18 mouse cellular contexts compared by ENCODE assay signal in genomic region chr11:115837606-115838345, GRCm38 (mm10). TPM values are rescaled to one million over a fixed set of nuclear protein-coding genes. Genes with fewer than 3 reads are reported as not detected.
DNase-seq lines count a peak whose midpoint lies in the region; ATAC-seq and TF ChIP-seq lines count a peak whose summit lies in the region.
"Had no signal": no experiment of that assay in that cellular context is flagged by ENCODE, and none has a peak within 500 bp of the region (broad histone marks: within the 10 kb centered on the region; RNA-seq: fewer than 3 reads in every experiment).

No protein-coding gene starts in this region.

- no peak for DNase-seq in heart, adult 8-10 months (ENCODE audit: low spot score)
- DNase-seq in lung, postnatal 25 days (ENCODE audit: low spot score) = no peak
- no peak for DNase-seq in stomach, postnatal 0 days (ENCODE audit: low spot score)
- DNase-seq: cerebellum, postnatal 14 days; layer of hippocampus, postnatal 36 days had no signal

- TF ChIP-seq EP300 in stomach, postnatal 0 days (optimal IDR thresholded peaks at IDR 0.05) = no peak

- no peak for ATAC-seq in heart, embryonic 16.5 days (replicated peaks; ENCODE audit: extremely low read depth, insufficient read depth, low FRiP score)
- ATAC-seq in lung, embryonic 16.5 days (ENCODE audit: low read depth) = no peak
- no peak for ATAC-seq in intestine, postnatal 0 days
- no peak for ATAC-seq in stomach, postnatal 0 days (ENCODE audit: low FRiP score, low TSS enrichment)
- no peak for ATAC-seq in monocyte, adult 5-6 weeks (replicated peaks; ENCODE audit: insufficient number of reproducible peaks, low FRiP score, low TSS enrichment, poor library complexity, severe bottlenecking)
- ATAC-seq: CD4-positive, CD25-positive, alpha-beta regulatory T cell, adult 4 months; forebrain, embryonic 15.5 days; midbrain, embryonic 16.5 days had no signal

- no peak for TF ChIP-seq CTCF in intestine, postnatal 0 days (IDR thresholded peaks at IDR 0.05; ENCODE audit: low read depth)
- TF ChIP-seq CTCF in stomach, postnatal 0 days (IDR thresholded peaks at IDR 0.05; ENCODE audit: low read depth) = no peak

- H3K9ac ChIP-seq in heart, embryonic 16.5 days (ENCODE audit: low read length) = no peak overlapping the region
- H3K9ac ChIP-seq in lung, embryonic 16.5 days (ENCODE audit: low read length) = no peak overlapping the region; the same call in 1 of the 2 replicates
- H3K9ac ChIP-seq in intestine, postnatal 0 days (ENCODE audit: low read depth, low read length) = no peak overlapping the region
- H3K9ac ChIP-seq in stomach, postnatal 0 days (ENCODE audit: low read length) = no peak overlapping the region
- H3K9ac ChIP-seq: forebrain, embryonic 15.5 days; hindbrain, embryonic 15.5 days; liver, embryonic 14.5 days; neural tube, embryonic 12.5 days had no signal

- no peaks in the 10 kb centered on the region for H3K36me3 ChIP-seq in heart, embryonic 16.5 days (ENCODE audit: control insufficient read depth, insufficient read depth)
- H3K36me3 ChIP-seq in lung, embryonic 16.5 days (ENCODE audit: control insufficient read depth, insufficient read depth, low read length) = no peaks in the 10 kb centered on the region
- H3K36me3 ChIP-seq in intestine, postnatal 0 days (ENCODE audit: control insufficient read depth, insufficient read depth) = no peaks in the 10 kb centered on the region
- H3K36me3 ChIP-seq in stomach, postnatal 0 days (ENCODE audit: control insufficient read depth, insufficient read depth, low read length) = no peaks in the 10 kb centered on the region
- H3K36me3 ChIP-seq: forebrain, embryonic 15.5 days; hindbrain, embryonic 15.5 days; limb, embryonic 10.5 days; neural tube, embryonic 12.5 days had no signal

- no peaks in the 10 kb centered on the region for H3K27me3 ChIP-seq in heart, embryonic 16.5 days (ENCODE audit: control insufficient read depth, insufficient read depth, low read length)
- no peaks in the 10 kb centered on the region for H3K27me3 ChIP-seq in lung, embryonic 16.5 days (ENCODE audit: control insufficient read depth, insufficient read depth, low read depth, low read length)
- H3K27me3 ChIP-seq in intestine, postnatal 0 days (replicated peaks; ENCODE audit: control insufficient read depth, insufficient read depth, low read length) = no peaks in the 10 kb centered on the region
- H3K27me3 ChIP-seq in stomach, postnatal 0 days (ENCODE audit: control insufficient read depth, insufficient read depth, low read length) = no peaks in the 10 kb centered on the region
- H3K27me3 ChIP-seq: forebrain, embryonic 15.5 days; hindbrain, embryonic 15.5 days; neural tube, embryonic 12.5 days had no signal

- 86% methylated on average over 22 of the region's 22 CpGs for WGBS in heart, embryonic 16.5 days
- WGBS in lung, embryonic 16.5 days = 73% methylated on average over 22 of the region's 22 CpGs
- 81% methylated on average over 22 of the region's 22 CpGs for WGBS in intestine, postnatal 0 days
- 83% methylated on average over 22 of the region's 22 CpGs for WGBS in stomach, postnatal 0 days

- no peaks in the 10 kb centered on the region for H3K9me3 ChIP-seq in heart, embryonic 16.5 days (replicated peaks; ENCODE audit: control insufficient read depth, low read length)
- H3K9me3 ChIP-seq in lung, embryonic 16.5 days (ENCODE audit: control insufficient read depth, low read length) = no peaks in the 10 kb centered on the region
- H3K9me3 ChIP-seq in intestine, postnatal 0 days (ENCODE audit: control insufficient read depth) = no peaks in the 10 kb centered on the region
- no peaks in the 10 kb centered on the region for H3K9me3 ChIP-seq in stomach, postnatal 0 days (ENCODE audit: control insufficient read depth, low read length)
- H3K9me3 ChIP-seq: forebrain, embryonic 15.5 days; hindbrain, embryonic 15.5 days; limb, embryonic 10.5 days; neural tube, embryonic 12.5 days had no signal

- no peak overlapping the region for H3K4me2 ChIP-seq in heart, embryonic 16.5 days (ENCODE audit: low read depth, low read length)
- H3K4me2 ChIP-seq in lung, embryonic 16.5 days (ENCODE audit: low read depth, low read length) = no peak overlapping the region
- H3K4me2 ChIP-seq in intestine, postnatal 0 days (replicated peaks; ENCODE audit: low read depth) = no peak overlapping the region
- no peak overlapping the region for H3K4me2 ChIP-seq in stomach, postnatal 0 days (replicated peaks; ENCODE audit: low read depth)
- H3K4me2 ChIP-seq: forebrain, embryonic 15.5 days; heart, embryonic 11.5 days; hindbrain, embryonic 15.5 days; neural tube, embryonic 12.5 days had no signal

- peaks cover 61% of the 10 kb centered on the region for H3K4me1 ChIP-seq in heart, embryonic 16.5 days (ENCODE audit: control insufficient read depth, insufficient read depth, low read length)
- peaks cover 70% of the 10 kb centered on the region for H3K4me1 ChIP-seq in lung, embryonic 16.5 days (replicated peaks; ENCODE audit: control insufficient read depth, insufficient read depth, low read length)
- peaks cover 20% of the 10 kb centered on the region for H3K4me1 ChIP-seq in intestine, postnatal 0 days (replicated peaks; ENCODE audit: control insufficient read depth, insufficient read depth, low read length)
- H3K4me1 ChIP-seq in stomach, postnatal 0 days (replicated peaks; ENCODE audit: control insufficient read depth, insufficient read depth) = peaks cover 8% of the 10 kb centered on the region
- H3K4me1 ChIP-seq: forebrain, embryonic 15.5 days; hindbrain, embryonic 15.5 days had no signal

- peak overlapping the region; percentile 15; the same call in 1 of the 2 replicates for H3K27ac ChIP-seq in heart, embryonic 16.5 days (ENCODE audit: low read length)
- H3K27ac ChIP-seq in lung, embryonic 16.5 days (ENCODE audit: low read length) = peak overlapping the region; percentile 84
- peak overlapping the region; percentile 37 for H3K27ac ChIP-seq in intestine, postnatal 0 days (ENCODE audit: low read depth, low read length)
- peak overlapping the region; percentile 86 for H3K27ac ChIP-seq in stomach, postnatal 0 days (replicated peaks)
- H3K27ac ChIP-seq: forebrain, embryonic 15.5 days; hindbrain, embryonic 15.5 days; limb, embryonic 10.5 days; liver, embryonic 14.5 days; neural tube, embryonic 12.5 days had no signal

- H3K4me3 ChIP-seq in heart, embryonic 16.5 days (ENCODE audit: low read length) = no peak overlapping the region
- no peak overlapping the region for H3K4me3 ChIP-seq in lung, embryonic 16.5 days (ENCODE audit: low read length)
- H3K4me3 ChIP-seq in intestine, postnatal 0 days (ENCODE audit: low read depth, low read length) = no peak overlapping the region
- H3K4me3 ChIP-seq in stomach, postnatal 0 days (ENCODE audit: low read depth, low read length) = no peak overlapping the region
- H3K4me3 ChIP-seq: forebrain, embryonic 15.5 days; hindbrain, embryonic 15.5 days; limb, embryonic 10.5 days; neural tube, embryonic 12.5 days had no signal

RNA-seq across cellular contexts. Expression of gene Llgl2, which starts 13.9 kb away (rescaled TPM):
- polyA plus RNA-seq in heart, embryonic 16.5 days (2015; fragmentation: Nextera tagmentation; extraction: Ambion mirVana) = 17.7 and 18.2 TPM in 2 replicates
- total RNA-seq in heart, adult 8-10 months (2022) = 10 to 100 TPM; 15.7 to 31.8 (median 20.3) TPM
- polyA plus RNA-seq in lung, embryonic 16.5 days (2015; fragmentation: Nextera tagmentation; extraction: Ambion mirVana) = 45.0 and 58.7 TPM in 2 replicates
- polyA plus RNA-seq in intestine, postnatal 0 days (2015; fragmentation: Nextera tagmentation; extraction: Ambion mirVana) = 60.5 and 61.8 TPM in 2 replicates
- 58.4 and 63.5 TPM in 2 replicates for polyA plus RNA-seq in stomach, postnatal 0 days (2015; fragmentation: Nextera tagmentation; extraction: Ambion mirVana)
- total RNA-seq in monocyte, adult 5-6 weeks (2017) = 10.4 to 25.9 TPM (median 10.7 TPM) in 3 replicates

RNA-seq across cellular contexts. Expression of gene Myo15b, which starts 20.4 kb away (rescaled TPM):
- 0.17 and 1.7 TPM in 2 replicates for polyA plus RNA-seq in heart, embryonic 16.5 days (2015; fragmentation: Nextera tagmentation; extraction: Ambion mirVana)
- under 1 TPM in 1 of 4 experiments, not detected in 3; 0.06 TPM for total RNA-seq in heart, adult 8-10 months (2022)
- polyA plus RNA-seq in lung, embryonic 16.5 days (2015; fragmentation: Nextera tagmentation; extraction: Ambion mirVana) = 0.83 and 2.0 TPM in 2 replicates
- polyA plus RNA-seq in intestine, postnatal 0 days (2015; fragmentation: Nextera tagmentation; extraction: Ambion mirVana) = 332 and 377 TPM in 2 replicates
- polyA plus RNA-seq in stomach, postnatal 0 days (2015; fragmentation: Nextera tagmentation; extraction: Ambion mirVana) = 16.0 and 18.2 TPM in 2 replicates
- not detected in 3 replicates for total RNA-seq in monocyte, adult 5-6 weeks (2017)
- total RNA-seq: gastrocnemius, adult 8-10 months had no signal
- polyA plus RNA-seq: CD4-positive, CD25-positive, alpha-beta regulatory T cell, adult 4 months; midbrain, embryonic 16.5 days had no signal

RNA-seq across cellular contexts. Expression of gene Tsen54, which starts 23.3 kb away (rescaled TPM):
- polyA plus RNA-seq in heart, embryonic 16.5 days (2015; fragmentation: Nextera tagmentation; extraction: Ambion mirVana) = 26.2 and 28.3 TPM in 2 replicates
- total RNA-seq in heart, adult 8-10 months (2022) = 1 to 10 TPM; 6.9 to 8.8 (median 7.5) TPM
- polyA plus RNA-seq in lung, embryonic 16.5 days (2015; fragmentation: Nextera tagmentation; extraction: Ambion mirVana) = 36.9 and 38.1 TPM in 2 replicates
- 16.7 and 17.0 TPM in 2 replicates for polyA plus RNA-seq in intestine, postnatal 0 days (2015; fragmentation: Nextera tagmentation; extraction: Ambion mirVana)
- 18.8 and 20.1 TPM in 2 replicates for polyA plus RNA-seq in stomach, postnatal 0 days (2015; fragmentation: Nextera tagmentation; extraction: Ambion mirVana)
- 6.3 to 11.7 TPM (median 7.3 TPM) in 3 replicates for total RNA-seq in monocyte, adult 5-6 weeks (2017)

RNA-seq across cellular contexts. Expression of gene Caskin2, which starts 24.3 kb away (rescaled TPM):
- polyA plus RNA-seq in heart, embryonic 16.5 days (2015; fragmentation: Nextera tagmentation; extraction: Ambion mirVana) = 18.9 and 22.1 TPM in 2 replicates
- total RNA-seq in heart, adult 8-10 months (2022) = 10 to 100 TPM; 40.3 to 48.2 (median 44.7) TPM
- polyA plus RNA-seq in lung, embryonic 16.5 days (2015; fragmentation: Nextera tagmentation; extraction: Ambion mirVana) = 21.6 and 22.0 TPM in 2 replicates
- 7.4 and 7.6 TPM in 2 replicates for polyA plus RNA-seq in intestine, postnatal 0 days (2015; fragmentation: Nextera tagmentation; extraction: Ambion mirVana)
- 6.6 and 8.6 TPM in 2 replicates for polyA plus RNA-seq in stomach, postnatal 0 days (2015; fragmentation: Nextera tagmentation; extraction: Ambion mirVana)
- 0.19 to 5.1 TPM (median 0.78 TPM) in 3 replicates for total RNA-seq in monocyte, adult 5-6 weeks (2017)

Comparison
In these comparisons a context has a peak if more than half of its experiments do, and no peak if none do; other contexts are left out.
1. H3K27ac ChIP-seq: peak in every context shown above with its lines; median percentile 86 in stomach, postnatal 0 days; 84 in lung, embryonic 16.5 days; 37 in intestine, postnatal 0 days; 15 in heart, embryonic 16.5 days.
2. RNA of gene Myo15b, which starts 20.4 kb away (polyA plus RNA-seq): 332 to 377 TPM in intestine, postnatal 0 days; 16.0 to 18.2 TPM in stomach, postnatal 0 days, 0.17 to 1.7 TPM in heart, embryonic 16.5 days and 0.83 to 2.0 TPM in lung, embryonic 16.5 days; every median in the first group is over 10 times any median in the second.